Mouse (Mus musculus) neutrophil, adult 83 days (primary cell): Measurements from ENCODE around the gene Baz2a. TPM values are rescaled to one million over a fixed set of nuclear protein-coding genes. Genes with fewer than 3 reads are reported as not detected.

ENCODE experiments used
- total RNA-seq, 2 experiments: library from RNA; stranded (reverse); gene quantifications; one replicate each; pipeline ENCODE4 v1.2.4; 2023

Gene Baz2a
- total RNA-seq = 10 to 100 TPM; 81.5 to 91.8 TPM

GRCm38 (mm10) chr10:128091564-128092505 lies at the start of gene Baz2a:
Baz2a (plus strand) TSS chr10:128091577.

DNA sequence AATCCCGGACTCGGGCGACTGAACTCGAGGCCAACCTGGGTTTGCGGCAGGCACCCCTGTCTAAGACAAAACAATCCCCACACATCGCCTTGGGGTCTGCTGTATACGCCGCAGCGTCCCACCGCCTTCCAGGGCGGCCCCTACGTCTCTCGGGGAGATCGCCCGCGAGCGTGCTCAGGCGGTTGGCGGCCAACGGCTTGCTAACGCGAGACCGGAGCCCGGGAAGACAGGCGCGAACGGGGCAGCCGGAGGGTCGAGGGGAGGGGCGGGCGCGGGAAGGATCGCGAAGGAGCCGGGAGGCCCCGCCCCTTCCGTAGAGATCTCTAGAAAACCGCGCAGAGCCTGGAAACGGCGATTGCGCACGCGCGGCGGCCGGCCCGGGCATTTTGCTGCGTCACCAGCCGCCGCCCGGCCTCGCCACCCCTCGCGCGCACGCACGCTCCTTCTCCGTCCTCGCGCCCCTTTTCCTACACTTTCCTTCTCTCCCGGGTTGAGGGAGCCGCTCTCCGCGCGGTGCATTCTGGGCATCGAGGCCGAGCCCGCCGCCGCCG lies 32.7 kb upstream of the Baz2a start, which contains the start of gene Ptges3:
Gene Ptges3, plus strand, starts transcription at position 354 of the 551 bp plus-strand sequence.

DNA sequence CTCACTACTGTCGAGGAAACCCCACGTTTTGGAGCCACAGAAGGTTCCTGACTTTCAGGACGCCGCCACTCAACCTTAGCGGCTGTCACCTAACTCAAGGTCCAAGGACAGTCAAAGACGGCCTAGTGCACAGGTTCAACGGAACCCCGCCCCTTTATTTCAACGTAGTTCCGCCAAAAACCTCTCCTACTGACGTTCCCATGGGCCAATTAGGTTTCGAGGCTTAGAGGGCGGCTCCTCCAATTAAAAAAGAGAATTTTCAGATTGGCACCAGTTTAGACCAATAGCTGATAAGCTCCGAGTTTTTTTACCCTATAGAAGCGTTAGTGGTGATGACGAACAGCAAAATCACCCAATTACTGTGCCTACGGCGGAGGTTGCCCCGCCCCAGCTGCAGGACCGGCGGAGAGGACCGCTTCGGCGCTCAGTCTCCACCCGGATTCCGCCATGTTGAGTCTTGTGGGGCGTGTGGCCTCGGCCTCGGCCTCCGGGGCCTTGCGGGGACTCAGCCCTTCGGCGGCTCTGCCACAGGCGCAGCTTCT lies 8.4 kb upstream of the Baz2a start, which contains the start of gene Atp5b:
Gene Atp5b, plus strand, starts transcription at position 394 of the 542 bp plus-strand sequence.

Other genes starting within 250 kb of the Baz2a start
- not detected for gene Rdh19, start 241.6 kb upstream of the Baz2a start, total RNA-seq
- gene Rdh16f2, start 225.1 kb upstream of the Baz2a start, total RNA-seq = not detected
- not detected for gene Rdh7, start 202.8 kb upstream of the Baz2a start, total RNA-seq
- not detected for gene Sdr9c7, start 193.1 kb upstream of the Baz2a start, total RNA-seq
- gene Hsd17b6, start 84.0 kb upstream of the Baz2a start, total RNA-seq = not detected
- gene Prim1, start 76.4 kb upstream of the Baz2a start, total RNA-seq = 10 to 100 TPM; 21.7 to 35.1 TPM
- 100 to 1,000 TPM; 347 to 352 TPM for gene Naca, start 56.0 kb upstream of the Baz2a start, total RNA-seq
- gene Ptges3, start 32.6 kb upstream of the Baz2a start, total RNA-seq = 10 to 100 TPM; 69.1 to 74.1 TPM
- 100 to 1,000 TPM; 509 to 578 TPM for gene Atp5b, start 8.3 kb upstream of the Baz2a start, total RNA-seq
- 10 to 100 TPM; 10.7 to 11.5 TPM for gene Rbms2, start 88.7 kb downstream of the Baz2a start, total RNA-seq
- gene Gls2, start 102.9 kb downstream of the Baz2a start, total RNA-seq = 1 to 10 TPM; 1.0 to 1.6 TPM
- 1 to 10 TPM; 4.2 to 6.3 TPM for gene Spryd4, start 120.2 kb downstream of the Baz2a start, total RNA-seq
- under 1 TPM in 1 of 2 experiments, not detected in 1; 0.15 TPM for gene Mip, start 134.3 kb downstream of the Baz2a start, total RNA-seq
- gene Timeless, start 140.5 kb downstream of the Baz2a start, total RNA-seq = 10 to 100 TPM; 29.4 to 41.0 TPM
- under 1 TPM in 1 of 2 experiments, not detected in 1; 0.46 TPM for gene Apon, start 162.5 kb downstream of the Baz2a start, total RNA-seq
- gene Apof, start 177.1 kb downstream of the Baz2a start, total RNA-seq = not detected
- 10 to 100 TPM; 36.7 to 45.1 TPM for gene Stat2, start 179.0 kb downstream of the Baz2a start, total RNA-seq
- gene Il23a, start 207.2 kb downstream of the Baz2a start, total RNA-seq = not detected
- gene Pan2, start 211.8 kb downstream of the Baz2a start, total RNA-seq = 10 to 100 TPM; 30.3 to 33.9 TPM
- gene Cnpy2, start 230.9 kb downstream of the Baz2a start, total RNA-seq = 10 to 100 TPM; 34.4 to 34.6 TPM
- 100 to 1,000 TPM; 101 to 107 TPM for gene Cs, start 246.2 kb downstream of the Baz2a start, total RNA-seq